ENCODE assay signal across 18 mouse cellular contexts in genomic region chr10:17552277-17552676, GRCm38 (mm10).
"Had no signal": no experiment of that assay in that cellular context is flagged by ENCODE, and none has a peak within 500 bp of the region (broad histone marks: within the 10 kb centered on the region; RNA-seq: fewer than 3 reads in every experiment).

No protein-coding gene starts in this region.

- H3K4me1 ChIP-seq: limb, embryonic 12.5 days; limb, embryonic 15.5 days; midbrain, embryonic 12.5 days; midbrain, embryonic 15.5 days; neural tube, embryonic 13.5 days had no signal

- H3K4me3 ChIP-seq: left cerebral cortex, adult 2 months; limb, embryonic 12.5 days; limb, embryonic 15.5 days; liver, embryonic 13.5 days; midbrain, embryonic 12.5 days; midbrain, embryonic 15.5 days; myocyte; neural tube, embryonic 13.5 days had no signal

- ATAC-seq: midbrain, embryonic 15.5 days had no signal

- H3K9me3 ChIP-seq: limb, embryonic 12.5 days; limb, embryonic 15.5 days; liver, embryonic 13.5 days; midbrain, embryonic 12.5 days; midbrain, embryonic 15.5 days; neural tube, embryonic 13.5 days had no signal

- H3K4me2 ChIP-seq: limb, embryonic 12.5 days; limb, embryonic 15.5 days; liver, embryonic 13.5 days; midbrain, embryonic 12.5 days; midbrain, embryonic 15.5 days; neural tube, embryonic 13.5 days had no signal

- H3K27me3 ChIP-seq: limb, embryonic 12.5 days; limb, embryonic 15.5 days; liver, embryonic 13.5 days; midbrain, embryonic 12.5 days; midbrain, embryonic 15.5 days; neural tube, embryonic 13.5 days had no signal

- H3K27ac ChIP-seq: kidney, postnatal 0 days; left cerebral cortex, adult 2 months; limb, embryonic 12.5 days; limb, embryonic 15.5 days; liver, embryonic 13.5 days; midbrain, embryonic 12.5 days; midbrain, embryonic 15.5 days; neural tube, embryonic 13.5 days had no signal

- H3K9ac ChIP-seq: limb, embryonic 12.5 days; limb, embryonic 15.5 days; liver, embryonic 13.5 days; midbrain, embryonic 12.5 days; midbrain, embryonic 15.5 days; neural tube, embryonic 13.5 days had no signal

- H3K36me3 ChIP-seq: limb, embryonic 12.5 days; limb, embryonic 15.5 days; liver, embryonic 13.5 days; midbrain, embryonic 12.5 days; midbrain, embryonic 15.5 days; neural tube, embryonic 13.5 days had no signal

- DNase-seq: kidney, adult 11 months; kidney, postnatal 25 days; layer of hippocampus, postnatal 36 days; liver, embryonic 13.5 days; lung, adult 2 months; lung, postnatal 14 days; lung, postnatal 4 days; retina, postnatal 1 day; thymus, adult 18-20 months; thymus, postnatal 4 days had no signal
